Mouse (Mus musculus) stomach, embryonic 16.5 days (tissue): ENCODE data around the gene Atp8b5. TPM values are rescaled to one million over a fixed set of nuclear protein-coding genes. Genes with fewer than 3 reads are reported as not detected.
A peak's percentile ranks its signal among the peaks of the same experiment; 100 is the strongest.

Experiments
- ATAC-seq: fragments of 200-750 bp; cut with Nextera tagmentation; 2 replicates; pipeline ENCODE4 v1.8.0; 2017; ENCODE audit warnings: moderate number of reproducible peaks, moderate TSS enrichment; ENCODE audit not compliant: insufficient read depth, low FRiP score
- H3K27ac ChIP-seq: fragments of 300-500 bp; sonication (generic); 2 replicates; pipeline ENCODE4 v1.5.1; 2014; ENCODE audit warnings: low read length
- H3K27me3 ChIP-seq: fragments of 300-500 bp; sonication (generic); 2 replicates; pipeline ENCODE4 v1.6.1; 2014; ENCODE audit warnings: low read length, control low read depth, mixed read lengths; ENCODE audit not compliant: control insufficient read depth, insufficient read depth
- H3K36me3 ChIP-seq: fragments of 300-500 bp; sonication (generic); 2 replicates; pipeline ENCODE4 v1.6.1; 2014; ENCODE audit warnings: low read length; ENCODE audit not compliant: control insufficient read depth, insufficient read depth
- H3K4me1 ChIP-seq: fragments of 300-500 bp; sonication (generic); 2 replicates; pipeline ENCODE4 v1.6.1; 2014; ENCODE audit warnings: low read length, control low read depth, mixed read lengths; ENCODE audit not compliant: control insufficient read depth, insufficient read depth
- H3K4me2 ChIP-seq: fragments of 300-500 bp; sonication (generic); 2 replicates; pipeline ENCODE4 v1.6.1; 2014; ENCODE audit warnings: low read depth, low read length, mixed read lengths
- H3K4me3 ChIP-seq: fragments of 300-500 bp; sonication (generic); replicated peaks from 2 replicates; pipeline ENCODE4 v1.5.1; 2014; ENCODE audit warnings: mild to moderate bottlenecking, low read length
- H3K9ac ChIP-seq: fragments of 300-500 bp; sonication (generic); 2 replicates; pipeline ENCODE4 v1.6.1; 2014; ENCODE audit warnings: low read length
- H3K9me3 ChIP-seq: fragments of 300-500 bp; sonication (generic); replicated peaks from 2 replicates; pipeline ENCODE4 v1.6.1; 2016; ENCODE audit warnings: low read length, control low read depth; ENCODE audit not compliant: control insufficient read depth
- WGBS: fragments of 180-500 bp; shearing (Covaris S2); extraction: QIAGEN DNeasy Blood & Tissue Kit; methylation state at CpG from one replicate; pipeline ENCODE4 v1.1.7; 2014; 5-methylcytosine and 5-hydroxymethylcytosine counted together
- polyA plus RNA-seq: library from polyadenylated mRNA; unstranded; fragments of >200 nt; fragmentation: Nextera tagmentation; extraction: Ambion mirVana; gene quantifications from 2 replicates; pipeline ENCODE4 v1.2.1, GENCODE M21; 2015

Atp8b5 gene
- polyA plus RNA-seq = 0.19 and 0.22 TPM in 2 replicates

GRCm38 (mm10) chr4:43266623-43267322, at the start of gene Atp8b5:
Atp8b5 (plus strand) TSS chr4:43267159.
- ATAC-seq = peak; percentile 89

GRCm38 (mm10) chr4:43217997-43218396, 49.0 kb upstream of the Atp8b5 start:
- WGBS = 88% methylated on average over 1 of the region's 1 CpGs
- H3K27me3 ChIP-seq = no peaks in the 10 kb centered on the region
- H3K4me2 ChIP-seq = no peak overlapping the region
- H3K9me3 ChIP-seq = no peaks in the 10 kb centered on the region
- H3K36me3 ChIP-seq = no peaks in the 10 kb centered on the region
- no peaks in the 10 kb centered on the region for H3K4me1 ChIP-seq
- no peak overlapping the region for H3K4me3 ChIP-seq
- no peak overlapping the region for H3K27ac ChIP-seq
- no peak overlapping the region for H3K9ac ChIP-seq
- no peak for ATAC-seq

More at GRCm38 (mm10) chr4:43266623-43267322, at the start of gene Atp8b5:
- Histone ChIP-seq H3K9ac (peak within 1 kb of the TSS; percentile 57), H3K4me1 (no peaks in the 10 kb centered on the region), H3K36me3 (no peaks in the 10 kb centered on the region), H3K9me3 (no peaks in the 10 kb centered on the region), H3K4me2 (peak within 1 kb of the TSS; percentile 70), H3K4me3 (peak within 1 kb of the TSS; percentile 37), H3K27me3 (no peaks in the 10 kb centered on the region), H3K27ac (no peak within 1 kb of the TSS)
- 2% methylated on average over 19 of the region's 19 CpGs for WGBS

GRCm38 (mm10) chr4:43231821-43232220, 35.1 kb upstream of the Atp8b5 start:
- H3K27ac ChIP-seq = no peak overlapping the region
- H3K4me2 ChIP-seq = no peak overlapping the region
- no peaks in the 10 kb centered on the region for H3K36me3 ChIP-seq
- H3K27me3 ChIP-seq = no peaks in the 10 kb centered on the region
- no peak overlapping the region for H3K9ac ChIP-seq
- 88% methylated on average over 3 of the region's 3 CpGs for WGBS
- H3K4me1 ChIP-seq = no peaks in the 10 kb centered on the region
- H3K9me3 ChIP-seq = no peaks in the 10 kb centered on the region
- ATAC-seq = no peak
- H3K4me3 ChIP-seq = no peak overlapping the region

- 92% methylated on average over 1 of the region's 1 CpGs for WGBS
- Histone ChIP-seq H3K4me3 (no peak overlapping the region), H3K27me3 (no peaks in the 10 kb centered on the region), H3K9me3 (no peaks in the 10 kb centered on the region), H3K27ac (no peak overlapping the region), H3K9ac (no peak overlapping the region), H3K4me2 (no peak overlapping the region), H3K4me1 (no peaks in the 10 kb centered on the region), H3K36me3 (no peaks in the 10 kb centered on the region)
- ATAC-seq = no peak
Measured at GRCm38 (mm10) chr4:43232985-43233384, 34.0 kb upstream of the Atp8b5 start.

- Histone ChIP-seq H3K36me3 (no peaks in the 10 kb centered on the region), H3K9me3 (no peaks in the 10 kb centered on the region), H3K27me3 (no peaks in the 10 kb centered on the region), H3K4me1 (no peaks in the 10 kb centered on the region), H3K4me2 (no peak overlapping the region), H3K4me3 (no peak overlapping the region), H3K27ac (no peak overlapping the region), H3K9ac (no peak overlapping the region)
- no peak for ATAC-seq
- 85% methylated on average over 6 of the region's 6 CpGs for WGBS
Measured at GRCm38 (mm10) chr4:43233489-43233888, 33.5 kb upstream of the Atp8b5 start.

GRCm38 (mm10) chr4:43236898-43237297, 30.1 kb upstream of the Atp8b5 start:
- Histone ChIP-seq H3K9me3 (no peaks in the 10 kb centered on the region), H3K27ac (no peak overlapping the region), H3K4me2 (no peak overlapping the region), H3K36me3 (no peaks in the 10 kb centered on the region), H3K9ac (no peak overlapping the region), H3K27me3 (no peaks in the 10 kb centered on the region), H3K4me3 (no peak overlapping the region), H3K4me1 (no peaks in the 10 kb centered on the region)
- 90% methylated on average over 9 of the region's 9 CpGs for WGBS
- no peak for ATAC-seq

GRCm38 (mm10) chr4:43240716-43241115, 26.2 kb upstream of the Atp8b5 start:
- H3K4me1 ChIP-seq = no peaks in the 10 kb centered on the region
- no peaks in the 10 kb centered on the region for H3K27me3 ChIP-seq
- no peak for ATAC-seq
- no peaks in the 10 kb centered on the region for H3K9me3 ChIP-seq
- no peaks in the 10 kb centered on the region for H3K36me3 ChIP-seq
- H3K4me2 ChIP-seq = no peak overlapping the region
- no peak overlapping the region for H3K4me3 ChIP-seq
- H3K27ac ChIP-seq = no peak overlapping the region
- H3K9ac ChIP-seq = no peak overlapping the region
- 83% methylated on average over 1 of the region's 1 CpGs for WGBS

GRCm38 (mm10) chr4:43244022-43244421, 22.9 kb upstream of the Atp8b5 start:
- H3K4me1 ChIP-seq = no peaks in the 10 kb centered on the region
- H3K9me3 ChIP-seq = no peaks in the 10 kb centered on the region
- 33% methylated on average over 2 of the region's 2 CpGs for whole genome bisulfite sequencing
- no peak overlapping the region for H3K4me2 ChIP-seq
- H3K36me3 ChIP-seq = no peaks in the 10 kb centered on the region
- no peak overlapping the region for H3K4me3 ChIP-seq
- H3K27me3 ChIP-seq = no peaks in the 10 kb centered on the region
- no peak for ATAC-seq
- no peak overlapping the region for H3K9ac ChIP-seq
- no peak overlapping the region for H3K27ac ChIP-seq

- no peaks in the 10 kb centered on the region for H3K27me3 ChIP-seq
- H3K9ac ChIP-seq = no peak overlapping the region
- no peaks in the 10 kb centered on the region for H3K36me3 ChIP-seq
- H3K4me3 ChIP-seq = no peak overlapping the region
- H3K4me1 ChIP-seq = no peaks in the 10 kb centered on the region
- no peak overlapping the region for H3K4me2 ChIP-seq
- ATAC-seq = no peak
- no peak overlapping the region for H3K27ac ChIP-seq
- 89% methylated on average over 4 of the region's 4 CpGs for WGBS
- no peaks in the 10 kb centered on the region for H3K9me3 ChIP-seq
Measured at GRCm38 (mm10) chr4:43245776-43246175, 21.2 kb upstream of the Atp8b5 start.
